Mouse (Mus musculus) frontal cortex, postnatal 14 days (tissue): Measurements from ENCODE around the gene Usp34.
"Not testable (repeated sequence)": the region's sequence is repeated elsewhere in the genome, so short reads cannot be mapped to it uniquely, and the experiment has no call there.

Experiments used
- DNase-seq, 2 experiments: peaks; one replicate each; pipeline ENCODE4 v3.0.0; 2022; ENCODE audit warnings: low spot score in 2 of 2

The Usp34 gene

GRCm38 (mm10) chr11:23306764-23307565 lies at the start of gene Usp34:
TSS of gene Usp34 (plus strand) at chr11:23306895.
- peak; percentile 27 to 41 for DNase-seq

GRCm38 (mm10) chr11:23259073-23259472 lies 47.6 kb upstream of the Usp34 start:
- no peak for DNase-seq

- DNase-seq: no peak
Measured at GRCm38 (mm10) chr11:23259481-23259880, 47.2 kb upstream of the Usp34 start.

GRCm38 (mm10) chr11:23260186-23260585 lies 46.5 kb upstream of the Usp34 start:
- no peak for DNase-seq

- DNase-seq: no peak
Measured at GRCm38 (mm10) chr11:23261490-23261889, 45.2 kb upstream of the Usp34 start.

- no peak for DNase-seq
Measured at GRCm38 (mm10) chr11:23264949-23265348, 41.7 kb upstream of the Usp34 start.

GRCm38 (mm10) chr11:23271770-23272724 lies 34.6 kb upstream of the Usp34 start:
- DNase-seq: no peak

- DNase-seq: no peak
Measured at GRCm38 (mm10) chr11:23275780-23276179, 30.9 kb upstream of the Usp34 start.

GRCm38 (mm10) chr11:23284469-23284868 lies 22.2 kb upstream of the Usp34 start:
- no peak for DNase-seq

GRCm38 (mm10) chr11:23288866-23289265 lies 17.8 kb upstream of the Usp34 start:
- DNase-seq: not testable (repeated sequence)

- no peak for DNase-seq
Measured at GRCm38 (mm10) chr11:23297379-23297778, 9.3 kb upstream of the Usp34 start.

- no peak for DNase-seq
Measured at GRCm38 (mm10) chr11:23298301-23298700, 8.4 kb upstream of the Usp34 start.

- no peak for DNase-seq
Measured at GRCm38 (mm10) chr11:23299910-23300309, 6.8 kb upstream of the Usp34 start.

- DNase-seq: no peak
Measured at GRCm38 (mm10) chr11:23303126-23303525, 3.6 kb upstream of the Usp34 start.

GRCm38 (mm10) chr11:23305101-23305672 lies 1.5 kb upstream of the Usp34 start:
- DNase-seq: not testable (repeated sequence)

GRCm38 (mm10) chr11:23305673-23306608 lies 754 bp upstream of the Usp34 start:
- DNase-seq: peak; percentile 89 to 91

- DNase-seq: no peak
Measured at GRCm38 (mm10) chr11:23307566-23307920, 848 bp downstream of the Usp34 start.

- no peak for DNase-seq
Measured at GRCm38 (mm10) chr11:23313496-23313895, 6.8 kb downstream of the Usp34 start.

- DNase-seq: no peak
Measured at GRCm38 (mm10) chr11:23329413-23329812, 22.7 kb downstream of the Usp34 start.

GRCm38 (mm10) chr11:23332136-23332535 lies 25.4 kb downstream of the Usp34 start:
- no peak for DNase-seq

GRCm38 (mm10) chr11:23335160-23335559 lies 28.5 kb downstream of the Usp34 start:
- DNase-seq: no peak
